Mouse (Mus musculus): Measurements from ENCODE around the gene Gm17349.

Gene Gm17349

GRCm38 (mm10) chr15:99700219-99701106 lies 4.8 kb downstream of the Gm17349 start:
- no peak for DNase-seq (ENCODE audit: low read depth in 2 of 2, low spot score in 2 of 2)

GRCm38 (mm10) chr15:99699715-99700114 lies 5.6 kb downstream of the Gm17349 start:
- no peak for DNase-seq (ENCODE audit: low read depth in 2 of 2, low spot score in 2 of 2)

DNA sequence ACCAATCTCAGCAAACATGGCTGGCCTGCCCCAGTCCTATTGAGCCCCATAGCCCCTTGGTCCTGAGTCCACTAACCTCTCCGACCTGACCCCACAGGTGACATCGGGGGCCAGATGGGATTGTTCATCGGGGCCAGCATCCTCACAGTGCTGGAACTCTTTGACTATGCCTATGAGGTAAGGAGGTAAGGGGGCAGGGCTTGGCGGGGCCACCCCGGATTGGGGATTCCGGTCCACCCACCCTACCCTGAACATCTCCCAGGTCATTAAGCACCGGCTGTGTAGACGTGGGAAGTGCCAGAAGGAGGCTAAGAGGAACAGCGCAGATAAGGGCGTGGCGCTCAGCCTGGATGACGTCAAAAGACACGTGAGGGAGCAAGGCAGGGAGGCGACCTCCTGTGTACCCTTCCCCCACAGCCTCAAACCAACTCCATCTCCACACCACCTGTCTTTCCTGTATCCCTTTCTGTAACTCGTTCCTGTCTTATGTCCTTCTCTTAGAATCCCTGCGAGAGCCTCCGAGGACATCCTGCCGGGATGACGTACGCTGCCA lies 6.7 kb downstream of the Gm17349 start:
- no peak for DNase-seq (ENCODE audit: low read depth in 2 of 2, low spot score in 2 of 2)

- no peak for DNase-seq (ENCODE audit: low read depth in 2 of 2, low spot score in 2 of 2)
Measured at GRCm38 (mm10) chr15:99697309-99697708, 8.0 kb downstream of the Gm17349 start.

DNA sequence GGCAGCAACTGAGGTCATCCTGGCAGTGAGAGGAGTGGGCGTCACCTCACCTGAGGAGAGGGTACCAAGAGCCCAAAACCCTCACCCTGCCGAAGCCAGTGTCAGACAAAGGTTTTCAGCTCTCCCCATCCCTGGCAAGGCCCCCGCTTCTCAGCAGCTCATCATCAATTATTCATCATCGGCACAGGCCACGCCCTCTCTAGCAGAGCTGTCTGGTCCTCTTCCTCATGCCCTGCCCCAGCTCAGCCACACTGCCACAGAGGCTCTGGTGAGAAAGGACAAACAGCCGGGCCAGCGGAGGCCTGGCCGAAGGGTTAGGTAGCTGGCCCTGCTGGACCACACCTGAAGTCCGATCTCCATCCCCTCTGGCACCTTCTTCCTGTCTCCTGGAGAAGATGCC lies 13.3 kb downstream of the Gm17349 start:
- DNase-seq (ENCODE audit: low read depth in 2 of 2, low spot score in 2 of 2) = no peak

GRCm38 (mm10) chr15:99690924-99691323 lies 14.4 kb downstream of the Gm17349 start:
- DNase-seq (ENCODE audit: low read depth in 2 of 2, low spot score in 2 of 2) = no peak

- DNase-seq (ENCODE audit: low read depth in 2 of 2, low spot score in 2 of 2) = peak in 1 of 2 experiments; percentile 34
Measured at GRCm38 (mm10) chr15:99688712-99689111, 16.6 kb downstream of the Gm17349 start.

- no peak for DNase-seq (ENCODE audit: low read depth in 2 of 2, low spot score in 2 of 2)
Measured at GRCm38 (mm10) chr15:99684156-99684555, 21.1 kb downstream of the Gm17349 start.

DNA sequence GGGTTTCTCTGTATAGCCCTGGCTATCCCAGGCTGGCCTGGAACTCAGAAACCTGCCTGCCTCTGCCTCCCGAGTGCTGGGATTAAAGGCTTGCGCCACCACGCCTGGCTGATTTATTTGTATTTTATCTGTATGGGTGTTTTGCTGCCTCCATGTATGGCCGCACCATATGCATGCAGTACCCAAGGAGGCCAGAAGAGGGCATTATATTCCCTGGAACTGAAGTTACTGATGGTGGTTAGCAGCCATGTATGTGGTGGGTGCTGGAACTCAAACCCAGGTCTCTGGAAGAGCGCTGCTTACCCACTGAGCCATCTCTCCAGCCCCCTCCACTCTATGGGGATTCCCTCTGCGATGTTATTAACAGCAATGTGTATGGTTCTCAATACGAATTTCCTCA lies 22.4 kb downstream of the Gm17349 start:
- peak in 1 of 2 experiments; percentile 46 for DNase-seq (ENCODE audit: low read depth in 2 of 2, low spot score in 2 of 2)

GRCm38 (mm10) chr15:99679008-99679407 lies 26.3 kb downstream of the Gm17349 start:
- DNase-seq (ENCODE audit: low read depth in 2 of 2, low spot score in 2 of 2) = no peak

GRCm38 (mm10) chr15:99678063-99678800 lies 27.1 kb downstream of the Gm17349 start:
- peak in 1 of 2 experiments; percentile 34 for DNase-seq (ENCODE audit: low read depth in 2 of 2, low spot score in 2 of 2)

- DNase-seq (ENCODE audit: low read depth in 2 of 2, low spot score in 2 of 2) = no peak
Measured at GRCm38 (mm10) chr15:99677089-99677488, 28.2 kb downstream of the Gm17349 start.

- no peak for DNase-seq (ENCODE audit: low read depth in 2 of 2, low spot score in 2 of 2)
Measured at GRCm38 (mm10) chr15:99674866-99675265, 30.4 kb downstream of the Gm17349 start.

GRCm38 (mm10) chr15:99671783-99672182 lies 33.5 kb downstream of the Gm17349 start:
- DNase-seq (ENCODE audit: low read depth in 2 of 2, low spot score in 2 of 2) = no peak

- DNase-seq (ENCODE audit: low read depth in 2 of 2, low spot score in 2 of 2) = no peak
Measured at GRCm38 (mm10) chr15:99670964-99671670, 34.2 kb downstream of the Gm17349 start.

DNA sequence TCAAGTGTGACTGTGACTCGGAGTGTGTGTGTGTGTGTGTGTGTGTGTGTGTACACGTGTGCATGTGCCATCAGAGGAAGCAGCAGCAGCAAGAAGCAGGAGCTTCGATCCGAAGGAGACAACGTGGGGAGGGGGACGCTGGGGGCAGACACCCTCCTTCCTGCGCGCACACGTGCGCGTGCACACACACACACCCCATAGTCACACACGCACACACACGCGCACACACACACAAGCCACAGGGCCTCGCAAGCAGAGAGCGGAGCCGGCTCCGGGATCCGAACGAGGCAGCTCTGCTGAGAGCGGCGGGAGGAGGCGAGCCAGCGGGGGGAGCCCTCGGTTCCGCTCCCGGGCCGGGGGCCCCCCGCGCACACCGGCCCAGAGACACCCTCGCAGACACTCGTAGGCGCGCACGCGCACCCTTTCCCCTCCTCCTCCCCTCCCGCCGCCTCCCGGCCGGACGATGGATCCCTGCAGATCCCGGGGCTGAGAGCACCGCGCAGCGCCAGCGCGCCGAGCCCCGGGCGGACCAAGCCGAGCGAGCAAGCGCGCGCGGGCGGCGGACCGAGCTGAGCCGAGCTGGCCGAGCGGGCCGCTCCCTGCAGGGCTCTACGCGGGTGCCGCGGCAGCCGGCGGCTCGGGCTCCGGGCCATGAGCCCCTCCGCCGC lies 35.0 kb downstream of the Gm17349 start, which contains the start of gene Asic1:
Asic1 (plus strand) TSS at position 215 of the 668 bp plus-strand sequence.
- no peak for DNase-seq (ENCODE audit: low read depth in 2 of 2, low spot score in 2 of 2)

DNA sequence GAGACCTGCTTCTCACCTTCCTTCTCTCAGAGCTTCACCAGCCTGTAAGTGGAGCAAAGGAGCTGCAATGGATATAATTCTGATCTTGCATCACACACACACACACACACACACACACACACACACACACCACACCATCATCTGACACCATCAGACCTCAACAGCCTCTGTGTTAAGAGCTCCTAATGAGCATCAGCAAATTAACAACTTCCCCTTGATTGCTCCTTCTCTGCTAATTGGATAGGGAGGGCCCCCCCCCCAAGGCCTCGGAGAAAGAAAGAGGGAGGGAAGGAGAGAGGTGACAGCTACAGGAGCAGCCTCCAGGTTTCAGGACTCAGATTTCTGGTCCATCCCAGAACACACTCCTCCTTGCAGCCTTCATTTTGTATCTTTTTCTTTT lies 35.9 kb downstream of the Gm17349 start:
- no peak for DNase-seq (ENCODE audit: low read depth in 2 of 2, low spot score in 2 of 2)

GRCm38 (mm10) chr15:99668881-99669280 lies 36.4 kb downstream of the Gm17349 start:
- DNase-seq (ENCODE audit: low read depth in 2 of 2, low spot score in 2 of 2) = peak; percentile 58 to 80

GRCm38 (mm10) chr15:99667544-99667943 lies 37.7 kb downstream of the Gm17349 start:
- DNase-seq (ENCODE audit: low read depth in 2 of 2, low spot score in 2 of 2) = no peak

GRCm38 (mm10) chr15:99664600-99665451 lies 40.5 kb downstream of the Gm17349 start:
- no peak for DNase-seq (ENCODE audit: low read depth in 2 of 2, low spot score in 2 of 2)
